Mouse (Mus musculus): ENCODE measurements around the gene Cd27. TPM values are rescaled to one million over a fixed set of nuclear protein-coding genes. Genes with fewer than 3 reads are reported as not detected.

Gene Cd27
- polyA plus RNA-seq, 1 experiment from 2014 or later = 1.2 TPM

- no peak overlapping the region for H3K4me3 ChIP-seq (ENCODE audit: low read depth, low read length)
- no peaks in the 10 kb centered on the region for H3K27me3 ChIP-seq (ENCODE audit: control insufficient read depth, insufficient read depth, low read length)
- no peaks in the 10 kb centered on the region for H3K36me3 ChIP-seq (ENCODE audit: control insufficient read depth, insufficient read depth, low read length)
- no peak overlapping the region for H3K27ac ChIP-seq (ENCODE audit: low read depth, low read length)
- no peak overlapping the region for H3K4me2 ChIP-seq (replicated peaks; ENCODE audit: low read depth, low read length)
- no peak for ATAC-seq (ENCODE audit: low FRiP score)
- DNase-seq (ENCODE audit: low spot score) = no peak
- whole genome bisulfite sequencing = 88% methylated on average over 6 of the region's 6 CpGs
- no peaks in the 10 kb centered on the region for H3K4me1 ChIP-seq (replicated peaks; ENCODE audit: control insufficient read depth, insufficient read depth, low read length)
- H3K9me3 ChIP-seq (ENCODE audit: control insufficient read depth, low read length) = no peaks in the 10 kb centered on the region
- no peak overlapping the region for H3K9ac ChIP-seq (ENCODE audit: low read depth, low read length)
These were observed 1.6 kb upstream of the Cd27 start for GRCm38 (mm10) chr6:125238396-125238795.

DNA sequence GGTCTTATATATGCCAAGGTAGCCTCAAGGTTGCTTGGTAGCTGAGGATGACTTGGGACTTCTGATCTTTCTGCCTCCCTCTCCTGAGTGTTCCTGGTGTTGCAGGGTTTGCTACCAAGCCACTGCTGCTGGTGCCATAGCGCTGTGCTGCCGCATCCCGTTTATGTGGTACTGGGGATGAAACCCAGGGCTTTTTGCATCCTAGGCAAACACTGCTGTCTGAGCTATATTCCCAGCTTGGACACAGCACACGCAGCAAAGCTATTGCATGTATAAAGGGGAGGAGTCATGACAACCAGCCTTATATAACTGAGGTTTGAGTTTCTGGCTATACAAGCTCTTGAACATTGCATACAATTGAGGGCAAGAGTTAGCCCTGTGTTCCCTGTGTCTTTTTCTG lies 611 bp upstream of the Cd27 start:
- no peaks in the 10 kb centered on the region for H3K36me3 ChIP-seq (ENCODE audit: control insufficient read depth, insufficient read depth, low read length)
- WGBS = 84% methylated on average over 4 of the region's 4 CpGs
- H3K9me3 ChIP-seq (ENCODE audit: control insufficient read depth, low read length) = no peaks in the 10 kb centered on the region
- H3K4me2 ChIP-seq (replicated peaks; ENCODE audit: low read depth, low read length) = no peak overlapping the region
- DNase-seq (ENCODE audit: low spot score) = no peak
- H3K4me3 ChIP-seq (ENCODE audit: low read depth, low read length) = no peak overlapping the region
- no peaks in the 10 kb centered on the region for H3K4me1 ChIP-seq (replicated peaks; ENCODE audit: control insufficient read depth, insufficient read depth, low read length)
- H3K9ac ChIP-seq (ENCODE audit: low read depth, low read length) = no peak overlapping the region
- H3K27me3 ChIP-seq (ENCODE audit: control insufficient read depth, insufficient read depth, low read length) = no peaks in the 10 kb centered on the region
- no peak for ATAC-seq (ENCODE audit: low FRiP score)
- no peak overlapping the region for H3K27ac ChIP-seq (ENCODE audit: low read depth, low read length)

GRCm38 (mm10) chr6:125236341-125236740 lies 469 bp downstream of the Cd27 start:
- H3K27me3 ChIP-seq (ENCODE audit: control insufficient read depth, insufficient read depth, low read length) = no peaks in the 10 kb centered on the region
- no peaks in the 10 kb centered on the region for H3K36me3 ChIP-seq (ENCODE audit: control insufficient read depth, insufficient read depth, low read length)
- H3K4me3 ChIP-seq (ENCODE audit: low read depth, low read length) = no peak overlapping the region
- WGBS = 56% methylated on average over 6 of the region's 6 CpGs
- H3K4me2 ChIP-seq (replicated peaks; ENCODE audit: low read depth, low read length) = no peak overlapping the region
- ATAC-seq (ENCODE audit: low FRiP score) (no peak), DNase-seq (ENCODE audit: low spot score) (no peak)
- H3K27ac ChIP-seq (ENCODE audit: low read depth, low read length) = no peak overlapping the region
- no peaks in the 10 kb centered on the region for H3K9me3 ChIP-seq (ENCODE audit: control insufficient read depth, low read length)
- no peak overlapping the region for H3K9ac ChIP-seq (ENCODE audit: low read depth, low read length)
- H3K4me1 ChIP-seq (replicated peaks; ENCODE audit: control insufficient read depth, insufficient read depth, low read length) = peaks cover 3% of the 10 kb centered on the region; the same call in 1 of the 2 replicates

- 83% methylated on average over 5 of the region's 5 CpGs for WGBS
- H3K4me1 ChIP-seq (replicated peaks; ENCODE audit: control insufficient read depth, insufficient read depth, low read length) = peaks cover 3% of the 10 kb centered on the region; the same call in 1 of the 2 replicates
These were observed 2.3 kb downstream of the Cd27 start for GRCm38 (mm10) chr6:125234520-125234828.

GRCm38 (mm10) chr6:125233816-125234519 lies 2.8 kb downstream of the Cd27 start:
- no peaks in the 10 kb centered on the region for H3K27me3 ChIP-seq (ENCODE audit: control insufficient read depth, insufficient read depth, low read length)
- no peaks in the 10 kb centered on the region for H3K36me3 ChIP-seq (ENCODE audit: control insufficient read depth, insufficient read depth, low read length)
- H3K9me3 ChIP-seq (ENCODE audit: control insufficient read depth, low read length) = no peaks in the 10 kb centered on the region
- H3K27ac ChIP-seq (ENCODE audit: low read depth, low read length) = no peak overlapping the region
- no peak overlapping the region for H3K9ac ChIP-seq (ENCODE audit: low read depth, low read length)
- 76% methylated on average over 7 of the region's 7 CpGs for WGBS
- DNase-seq (ENCODE audit: low spot score) = no peak
- no peak overlapping the region for H3K4me2 ChIP-seq (replicated peaks; ENCODE audit: low read depth, low read length)
- peaks cover 3% of the 10 kb centered on the region; the same call in 1 of the 2 replicates for H3K4me1 ChIP-seq (replicated peaks; ENCODE audit: control insufficient read depth, insufficient read depth, low read length)
- no peak for ATAC-seq (ENCODE audit: low FRiP score)
- no peak overlapping the region for H3K4me3 ChIP-seq (ENCODE audit: low read depth, low read length)

More at GRCm38 (mm10) chr6:125234520-125234828, 2.3 kb downstream of the Cd27 start:
- DNase-seq (ENCODE audit: low spot score) (no peak), ATAC-seq (ENCODE audit: low FRiP score) (no peak)
- no peak overlapping the region for H3K27ac ChIP-seq (ENCODE audit: low read depth, low read length)
- H3K9me3 ChIP-seq (ENCODE audit: control insufficient read depth, low read length) = no peaks in the 10 kb centered on the region
- no peak overlapping the region for H3K4me2 ChIP-seq (replicated peaks; ENCODE audit: low read depth, low read length)
- H3K9ac ChIP-seq (ENCODE audit: low read depth, low read length) = no peak overlapping the region
- no peak overlapping the region for H3K4me3 ChIP-seq (ENCODE audit: low read depth, low read length)
- H3K36me3 ChIP-seq (ENCODE audit: control insufficient read depth, insufficient read depth, low read length) = no peaks in the 10 kb centered on the region
- H3K27me3 ChIP-seq (ENCODE audit: control insufficient read depth, insufficient read depth, low read length) = no peaks in the 10 kb centered on the region

- Histone ChIP-seq H3K4me1 (replicated peaks; ENCODE audit: control insufficient read depth, insufficient read depth, low read length) (peaks cover 3% of the 10 kb centered on the region; the same call in 1 of the 2 replicates), H3K36me3 (ENCODE audit: control insufficient read depth, insufficient read depth, low read length) (no peaks in the 10 kb centered on the region), H3K4me2 (replicated peaks; ENCODE audit: low read depth, low read length) (no peak overlapping the region), H3K9ac (ENCODE audit: low read depth, low read length) (no peak overlapping the region), H3K4me3 (ENCODE audit: low read depth, low read length) (no peak overlapping the region), H3K27me3 (ENCODE audit: control insufficient read depth, insufficient read depth, low read length) (no peaks in the 10 kb centered on the region), H3K27ac (ENCODE audit: low read depth, low read length) (no peak overlapping the region), H3K9me3 (ENCODE audit: control insufficient read depth, low read length) (no peaks in the 10 kb centered on the region)
- ATAC-seq (ENCODE audit: low FRiP score) (no peak), DNase-seq (ENCODE audit: low spot score) (no peak)
- WGBS = 83% methylated on average over 6 of the region's 6 CpGs
These were observed 4.3 kb downstream of the Cd27 start for GRCm38 (mm10) chr6:125232516-125232915.

- H3K9ac ChIP-seq (ENCODE audit: low read depth, low read length) = peak overlapping the region; percentile 72; the same call in 1 of the 2 replicates
- peak overlapping the region; percentile 78 for H3K4me2 ChIP-seq (replicated peaks; ENCODE audit: low read depth, low read length)
- no peaks in the 10 kb centered on the region for H3K36me3 ChIP-seq (ENCODE audit: control insufficient read depth, insufficient read depth, low read length)
- H3K4me1 ChIP-seq (replicated peaks; ENCODE audit: control insufficient read depth, insufficient read depth, low read length) = peaks cover 3% of the 10 kb centered on the region; the same call in 1 of the 2 replicates
- H3K27ac ChIP-seq (ENCODE audit: low read depth, low read length) = no peak overlapping the region
- WGBS = 58% methylated on average over 4 of the region's 4 CpGs
- H3K4me3 ChIP-seq (ENCODE audit: low read depth, low read length) = no peak overlapping the region
- no peaks in the 10 kb centered on the region for H3K9me3 ChIP-seq (ENCODE audit: control insufficient read depth, low read length)
- DNase-seq (ENCODE audit: low spot score) (no peak), ATAC-seq (ENCODE audit: low FRiP score) (no peak)
- no peaks in the 10 kb centered on the region for H3K27me3 ChIP-seq (ENCODE audit: control insufficient read depth, insufficient read depth, low read length)
These were observed 4.8 kb downstream of the Cd27 start for GRCm38 (mm10) chr6:125232045-125232437.

GRCm38 (mm10) chr6:125231117-125232044 lies 5.4 kb downstream of the Cd27 start, which contains the start of gene Tapbpl:
Gene Tapbpl, minus strand, starts transcription at chr6:125231860.
- Histone ChIP-seq H3K4me1 (replicated peaks; ENCODE audit: control insufficient read depth, insufficient read depth, low read length) (peaks cover 3% of the 10 kb centered on the region; the same call in 1 of the 2 replicates), H3K9me3 (ENCODE audit: control insufficient read depth, low read length) (no peaks in the 10 kb centered on the region), H3K27me3 (ENCODE audit: control insufficient read depth, insufficient read depth, low read length) (no peaks in the 10 kb centered on the region), H3K9ac (ENCODE audit: low read depth, low read length) (peak within 1 kb of the TSS; percentile 72), H3K27ac (ENCODE audit: low read depth, low read length) (no peak within 1 kb of the TSS), H3K36me3 (ENCODE audit: control insufficient read depth, insufficient read depth, low read length) (no peaks in the 10 kb centered on the region), H3K4me3 (ENCODE audit: low read depth, low read length) (peak within 1 kb of the TSS; percentile 36), H3K4me2 (replicated peaks; ENCODE audit: low read depth, low read length) (peak within 1 kb of the TSS; percentile 78)
- 14% methylated on average over 16 of the region's 16 CpGs for WGBS
- DNase-seq (ENCODE audit: low spot score) (peak; percentile 69), ATAC-seq (ENCODE audit: low FRiP score) (peak; percentile 71)
